Mouse (Mus musculus): Measurements from ENCODE around the gene Msh5.

DNA sequence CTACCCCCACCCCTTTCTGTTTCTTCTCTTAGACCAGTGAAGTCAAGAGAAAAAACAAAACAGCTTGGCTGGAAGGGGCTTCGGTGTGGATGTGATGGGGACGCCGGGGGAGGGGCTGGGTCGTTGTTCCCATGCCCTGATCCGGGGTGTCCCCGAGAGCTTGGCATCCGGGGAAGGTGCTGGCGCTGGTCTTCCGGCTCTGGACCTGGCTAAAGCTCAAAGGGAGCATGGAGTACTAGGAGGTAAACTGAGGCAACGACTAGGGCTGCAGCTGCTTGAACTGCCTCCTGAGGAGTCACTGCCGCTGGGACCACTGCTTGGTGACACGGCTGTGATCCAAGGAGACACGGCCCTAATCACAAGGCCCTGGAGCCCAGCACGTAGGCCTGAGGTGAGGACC is 13.5 kb upstream of the Msh5 start:
- no peak for TF ChIP-seq FLI1 (IDR thresholded peaks at IDR 0.05; ENCODE audit: low read length)
- TF ChIP-seq GATA1 (IDR thresholded peaks at IDR 0.05; ENCODE audit: borderline replicate concordance, low read length) = no peak

Data from megakaryocyte, embryonic 14.5 days (primary cell).